Mouse (Mus musculus): ENCODE results near the gene Nedd1. TPM values are rescaled to one million over a fixed set of nuclear protein-coding genes. Genes with fewer than 3 reads are reported as not detected.
A peak's percentile ranks its signal among the peaks of the same experiment; 100 is the strongest.

Gene Nedd1
- polyA plus RNA-seq (2012; rRNA removed) = 3.0 and 4.0 TPM in 2 replicates

DNA sequence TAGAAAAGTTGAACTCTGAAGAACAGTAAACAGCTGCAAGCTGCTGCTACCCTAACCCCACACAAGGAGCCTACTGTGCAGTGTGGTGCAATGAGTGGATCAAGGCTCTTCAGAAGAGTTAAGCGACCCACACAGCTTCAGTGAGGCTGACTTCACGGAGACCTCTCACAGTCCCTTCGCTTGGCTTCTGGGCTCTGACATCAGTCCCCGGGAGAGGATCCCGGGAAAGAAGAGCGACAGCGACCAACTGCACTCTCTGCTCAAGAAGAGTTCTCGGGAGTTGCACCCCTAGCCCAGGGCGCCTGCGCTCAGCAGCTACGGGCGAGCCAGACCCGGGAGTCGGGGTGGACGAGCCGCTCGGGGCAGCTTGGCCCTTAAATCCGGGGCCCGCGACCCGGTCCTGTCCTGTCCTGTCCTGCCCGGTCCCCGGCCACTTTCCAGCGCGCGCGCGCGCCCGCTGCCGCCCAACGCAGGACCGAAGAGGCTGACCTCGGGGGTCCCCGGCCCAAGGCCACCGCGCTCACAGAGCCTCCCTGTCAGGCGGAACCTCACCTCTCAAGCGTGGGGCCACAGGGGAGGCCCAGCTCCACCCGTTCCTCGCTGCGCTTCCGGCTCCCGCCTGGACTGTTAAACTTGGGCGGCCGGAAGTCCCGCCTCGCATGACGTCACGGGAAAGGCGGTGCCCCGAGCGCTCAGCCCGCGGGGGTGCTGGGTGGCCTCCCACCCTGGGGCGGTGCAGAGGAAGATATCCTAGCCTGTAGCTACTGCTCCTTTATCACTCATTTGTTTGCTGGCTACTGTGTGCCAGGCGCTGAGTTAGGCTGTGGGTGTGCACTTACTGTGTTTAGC is at the start of gene Nedd1:
Gene Nedd1 (minus strand): TSS at position 650 of the 849 bp plus-strand sequence.
- WGBS = 1% methylated on average over 57 of the region's 57 CpGs
- DNase-seq (ENCODE audit: low read depth, low spot score) = peak; percentile 92

DNA sequence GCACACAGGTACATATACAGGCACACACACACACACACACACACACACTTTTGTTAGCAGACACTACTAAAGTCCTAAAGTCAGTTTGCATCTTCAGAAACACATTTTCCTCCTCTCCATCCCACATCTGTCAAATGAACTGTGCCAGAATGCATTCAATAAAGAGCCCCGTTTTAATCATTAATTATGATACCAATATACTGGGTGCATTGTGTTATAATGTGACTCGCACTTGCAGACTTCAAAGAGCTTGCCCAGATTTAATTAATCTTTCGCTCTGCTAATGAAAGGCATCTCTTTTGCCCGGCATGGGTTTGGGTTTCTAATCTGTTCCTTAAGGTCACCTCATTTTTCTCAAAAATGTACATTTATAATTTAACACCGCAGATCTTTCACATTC is 32.1 kb upstream of the Nedd1 start:
- no peak for DNase-seq (ENCODE audit: low read depth, low spot score)
- 94% methylated on average over 5 of the region's 5 CpGs for WGBS

DNA sequence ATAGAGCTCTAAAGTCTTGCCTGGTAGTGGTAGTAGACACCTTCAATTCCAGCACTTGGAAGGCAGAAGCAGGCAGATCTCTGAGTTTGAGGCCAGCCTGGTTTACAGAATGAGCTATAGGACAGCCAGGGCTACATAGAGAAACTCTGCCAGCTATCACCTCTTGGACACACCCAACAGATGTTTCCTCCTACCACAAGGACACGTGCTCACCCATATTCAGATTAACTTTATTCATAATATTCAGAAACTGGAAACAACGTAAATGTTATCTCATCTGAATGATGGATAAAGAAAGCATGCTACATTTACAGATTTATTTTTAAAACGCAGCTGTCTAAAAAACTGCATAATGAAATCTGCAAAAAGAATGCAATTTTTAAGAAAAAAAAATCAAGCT is 8.1 kb upstream of the Nedd1 start:
- no peak for DNase-seq (ENCODE audit: low read depth, low spot score)
- WGBS = 76% methylated on average over 3 of the region's 3 CpGs

DNA sequence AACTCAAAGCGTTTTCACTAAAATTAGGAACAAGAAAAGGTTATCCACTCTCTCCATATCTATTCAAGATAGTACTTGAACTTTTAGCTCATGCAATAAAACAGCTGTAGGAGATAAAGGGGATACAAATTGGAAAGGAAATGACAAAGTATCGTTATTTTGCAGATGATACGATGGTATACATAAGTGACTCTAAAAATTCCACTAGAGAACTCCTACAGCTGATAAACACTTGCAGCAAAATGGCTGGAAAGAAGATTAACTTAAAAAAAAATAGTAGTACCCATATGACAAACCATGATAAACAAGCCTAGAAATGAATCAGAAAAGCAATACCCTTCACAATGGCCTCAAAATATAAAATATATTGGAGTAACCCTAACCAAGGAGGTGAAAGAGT is 6.5 kb upstream of the Nedd1 start:
- no peak for DNase-seq (ENCODE audit: low read depth, low spot score)
- 66% methylated on average over 3 of the region's 3 CpGs for WGBS

DNA sequence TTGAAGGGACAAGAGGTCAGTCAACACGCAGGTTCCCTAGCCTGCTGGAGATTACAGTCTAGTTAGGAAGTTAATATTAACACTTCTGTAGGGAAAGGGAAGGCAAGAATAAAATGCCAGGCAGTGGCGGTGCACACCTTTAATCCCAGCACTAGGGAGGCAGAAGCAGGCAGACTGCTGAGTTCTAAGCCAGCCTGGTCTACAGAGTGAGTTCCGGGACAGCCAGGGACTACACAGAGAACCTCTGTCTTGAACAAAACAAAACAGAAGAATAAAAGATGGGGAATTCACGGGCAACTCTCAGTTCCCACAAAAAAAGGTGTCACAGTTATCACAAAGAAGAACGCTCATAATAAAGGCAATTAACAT is 384 bp upstream of the Nedd1 start:
- 14% methylated on average over 5 of the region's 5 CpGs for WGBS

DNA sequence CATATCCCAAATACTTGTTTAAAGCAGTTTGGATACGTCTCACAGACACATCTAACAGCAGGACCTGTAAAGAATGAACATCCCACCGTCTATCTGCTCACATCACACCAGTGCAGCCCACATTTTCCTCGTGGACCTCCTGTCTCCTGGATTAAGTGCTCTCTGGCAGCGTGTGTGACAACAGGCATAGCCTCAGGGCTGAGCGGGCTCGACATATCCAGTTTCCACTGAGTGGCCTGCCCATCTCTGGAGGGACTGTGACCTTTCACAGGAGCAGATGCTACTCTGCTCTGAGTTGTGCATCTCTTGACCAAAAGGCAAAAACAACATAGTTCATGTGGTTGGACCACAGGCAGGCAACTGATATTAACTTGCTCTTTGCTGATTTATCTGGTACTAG is 23.2 kb downstream of the Nedd1 start:
- DNase-seq (ENCODE audit: low read depth, low spot score) = no peak
- WGBS = 87% methylated on average over 6 of the region's 6 CpGs

More for the DNA sequence above, 384 bp upstream of the Nedd1 start:
- no peak for DNase-seq (ENCODE audit: low read depth, low spot score)

DNA sequence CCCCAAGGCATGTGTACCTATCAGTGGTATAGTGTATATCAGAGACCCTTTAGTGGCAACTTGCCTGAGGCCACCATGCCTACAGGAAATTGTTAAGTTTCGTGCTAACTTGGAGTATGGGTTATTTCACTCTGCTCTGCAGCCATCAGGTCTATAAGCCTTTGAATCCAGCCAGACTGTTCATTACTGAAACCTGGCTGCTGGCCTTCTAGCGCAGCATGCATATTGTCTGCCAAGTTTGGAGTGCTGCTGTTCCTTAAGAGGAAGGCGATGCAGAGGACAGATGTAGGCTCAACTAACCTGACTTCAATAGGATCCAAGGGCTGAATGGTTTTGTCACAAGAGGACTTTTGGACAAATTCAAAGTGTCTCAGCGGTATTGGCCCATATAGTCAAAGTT is 47.2 kb downstream of the Nedd1 start:
- 81% methylated on average over 4 of the region's 4 CpGs for WGBS
- no peak for DNase-seq (ENCODE audit: low read depth, low spot score)

DNA sequence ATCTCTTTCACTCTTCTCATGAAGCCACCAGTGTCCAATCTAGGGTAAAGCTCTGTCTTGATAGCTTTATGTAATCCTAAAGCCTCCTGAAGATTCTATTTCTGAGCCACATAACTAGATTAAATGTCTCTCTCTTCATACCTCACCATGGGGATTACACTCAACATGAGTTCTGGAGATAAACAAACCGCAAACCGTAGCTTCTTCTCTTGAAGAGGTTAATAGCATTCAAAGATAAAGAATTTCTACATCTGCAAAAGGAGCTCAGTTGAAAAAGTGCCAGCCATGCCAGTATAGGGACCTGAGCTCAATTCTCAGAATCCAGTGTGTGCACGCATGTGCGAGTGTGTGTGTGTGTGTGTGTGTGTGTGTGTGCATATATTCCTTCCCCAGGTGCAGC is 50.3 kb downstream of the Nedd1 start:
- DNase-seq (ENCODE audit: low read depth, low spot score) = no peak
- WGBS = 90% methylated on average over 4 of the region's 4 CpGs

DNA sequence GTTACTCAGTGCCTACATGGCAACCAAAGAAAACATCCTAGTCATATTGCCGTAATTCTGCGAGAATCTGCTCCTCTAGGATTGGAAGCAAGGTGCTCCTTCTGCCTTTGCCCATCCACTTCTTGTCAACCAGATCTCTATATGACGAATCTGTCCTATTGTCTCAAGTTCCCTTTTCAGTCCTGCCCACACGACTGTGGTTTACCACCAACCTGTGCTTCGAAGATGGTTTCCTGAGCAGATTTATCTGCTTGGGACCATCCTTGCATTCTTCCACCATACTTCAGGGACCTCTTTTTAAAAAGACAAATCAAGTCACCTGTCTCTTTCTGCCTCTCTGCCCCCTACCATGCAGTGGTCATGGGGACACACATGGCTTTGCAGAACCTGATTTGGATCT is 56.9 kb downstream of the Nedd1 start:
- 84% methylated on average over 5 of the region's 5 CpGs for WGBS
- DNase-seq (ENCODE audit: low read depth, low spot score) = no peak

DNA sequence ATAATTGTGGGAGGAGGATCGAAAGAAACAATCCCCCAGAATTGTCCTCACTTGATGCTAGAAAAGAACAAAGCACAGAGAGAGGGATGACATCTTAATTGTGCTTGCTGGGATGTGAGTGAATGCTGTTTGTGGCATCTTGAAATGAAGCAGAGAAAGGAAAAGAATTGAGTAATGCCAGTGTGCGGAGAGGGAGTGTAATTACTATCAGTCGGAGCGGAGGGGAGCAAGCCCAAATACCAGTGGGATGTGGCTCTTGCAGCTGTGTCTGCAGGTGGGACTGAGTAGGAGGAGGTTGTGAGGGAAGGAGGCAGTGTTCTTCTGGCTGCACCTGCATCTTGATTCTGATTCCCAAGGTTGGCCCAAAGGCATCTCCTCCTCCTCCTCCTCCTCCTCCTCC is 69.0 kb downstream of the Nedd1 start:
- WGBS = 70% methylated on average over 4 of the region's 4 CpGs
- DNase-seq (ENCODE audit: low read depth, low spot score) = no peak

DNA sequence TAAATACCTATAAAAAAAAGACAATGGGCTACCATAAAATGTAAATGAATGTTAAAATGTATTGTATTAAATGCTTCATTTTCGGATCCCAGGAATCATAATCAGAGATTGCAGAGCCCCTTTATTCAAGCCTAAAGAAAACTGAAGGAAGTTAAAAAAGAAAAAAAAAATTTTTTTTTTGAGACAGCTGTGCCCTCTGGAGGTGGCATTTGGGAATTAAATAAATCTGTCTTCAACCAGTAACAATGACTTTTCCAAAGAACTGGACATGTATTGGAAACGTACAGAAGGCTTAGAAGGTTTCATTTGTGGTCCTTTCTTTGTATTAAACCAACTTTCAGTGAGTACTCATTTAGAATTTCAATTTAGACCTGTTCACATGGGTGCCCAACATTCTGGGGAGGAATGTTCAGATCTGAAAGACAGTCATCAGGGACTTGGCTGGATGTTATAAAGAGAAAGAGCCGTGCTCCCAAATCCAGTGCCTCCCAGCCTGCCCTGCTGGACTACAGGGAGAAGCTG is 69.8 kb downstream of the Nedd1 start:
- no peak for DNase-seq (ENCODE audit: low read depth, low spot score)
- WGBS = 35% methylated on average over 3 of the region's 3 CpGs

DNA sequence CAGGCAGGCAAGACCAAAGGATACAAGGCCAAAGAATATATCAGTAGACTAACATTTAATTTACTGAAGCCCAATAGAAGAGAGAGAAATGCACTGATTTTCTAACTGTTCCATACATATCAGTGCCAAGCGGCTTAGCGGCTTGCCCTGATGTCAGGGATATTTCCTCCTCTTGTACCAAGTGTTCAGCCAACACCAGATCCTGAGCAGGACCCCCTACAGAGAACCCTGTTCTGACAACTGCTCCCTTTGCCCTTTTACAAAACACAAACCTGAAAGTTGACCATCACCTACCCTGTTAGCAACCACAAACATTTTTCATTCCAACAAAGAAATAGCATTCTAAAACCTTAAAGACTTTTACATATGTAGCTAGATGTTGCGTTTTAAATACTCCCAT is 71.0 kb downstream of the Nedd1 start:
- DNase-seq (ENCODE audit: low read depth, low spot score) = no peak
- WGBS = 91% methylated on average over 3 of the region's 3 CpGs

DNA sequence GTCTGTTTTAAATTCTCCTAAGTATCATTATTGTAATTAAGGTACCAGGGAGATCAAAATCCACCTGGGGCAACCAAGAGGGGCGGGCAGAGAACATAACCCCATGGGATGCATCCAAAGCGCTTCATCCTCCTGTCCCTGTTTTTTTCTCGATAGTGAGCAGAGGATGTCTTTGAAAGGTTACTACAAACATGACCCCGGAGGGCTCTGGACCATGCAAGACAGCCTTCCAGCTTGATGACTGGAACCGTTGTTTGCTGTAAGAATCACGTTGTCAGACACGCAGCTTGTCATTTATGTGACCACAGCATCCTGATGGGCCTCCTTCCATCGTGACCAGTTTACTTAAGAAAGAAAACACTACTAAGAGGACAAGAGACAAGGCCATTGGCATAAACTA is 73.1 kb downstream of the Nedd1 start:
- WGBS = 53% methylated on average over 8 of the region's 8 CpGs
- no peak for DNase-seq (ENCODE audit: low read depth, low spot score)

DNA sequence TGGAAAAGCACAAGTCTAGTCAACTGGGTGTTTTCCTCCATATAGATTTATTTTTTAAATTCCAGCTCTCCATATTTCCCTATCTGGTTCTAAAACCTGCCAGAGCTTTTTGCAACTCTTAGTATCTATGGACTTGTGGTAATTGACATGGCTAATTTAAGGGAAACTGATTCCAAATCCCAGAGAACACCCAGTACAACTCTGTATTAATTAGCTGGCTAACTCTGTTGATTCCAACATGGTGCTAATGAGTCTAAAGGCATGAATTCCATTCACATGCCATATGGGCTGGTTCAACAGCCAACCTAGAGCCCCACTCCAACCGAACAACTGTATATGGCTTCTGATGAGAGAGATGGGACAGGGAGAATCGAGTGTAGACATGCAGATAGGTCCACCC is 74.5 kb downstream of the Nedd1 start:
- 71% methylated on average over 2 of the region's 2 CpGs for WGBS
- no peak for DNase-seq (ENCODE audit: low read depth, low spot score)

DNA sequence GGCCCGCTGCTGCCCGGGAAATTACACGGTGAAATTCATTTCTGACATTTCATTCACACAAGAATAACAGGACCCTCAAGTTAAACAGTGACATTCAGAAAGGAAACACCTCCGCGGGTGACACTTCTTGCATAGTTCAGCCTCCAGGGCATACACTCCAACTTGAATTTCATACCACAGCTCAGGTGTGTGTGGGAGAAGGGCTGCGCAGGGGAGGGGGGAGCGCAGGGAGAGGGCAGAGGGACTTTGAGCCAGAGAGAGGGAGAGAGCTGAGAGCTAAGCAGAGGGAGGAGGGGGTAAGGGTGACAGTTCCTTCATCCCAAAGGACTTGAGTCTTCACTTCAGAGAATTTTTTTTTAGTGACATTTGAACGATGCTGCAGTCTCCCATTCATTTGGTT is 78.2 kb downstream of the Nedd1 start:
- WGBS = 68% methylated on average over 8 of the region's 8 CpGs
- DNase-seq (ENCODE audit: low read depth, low spot score) = no peak

DNA sequence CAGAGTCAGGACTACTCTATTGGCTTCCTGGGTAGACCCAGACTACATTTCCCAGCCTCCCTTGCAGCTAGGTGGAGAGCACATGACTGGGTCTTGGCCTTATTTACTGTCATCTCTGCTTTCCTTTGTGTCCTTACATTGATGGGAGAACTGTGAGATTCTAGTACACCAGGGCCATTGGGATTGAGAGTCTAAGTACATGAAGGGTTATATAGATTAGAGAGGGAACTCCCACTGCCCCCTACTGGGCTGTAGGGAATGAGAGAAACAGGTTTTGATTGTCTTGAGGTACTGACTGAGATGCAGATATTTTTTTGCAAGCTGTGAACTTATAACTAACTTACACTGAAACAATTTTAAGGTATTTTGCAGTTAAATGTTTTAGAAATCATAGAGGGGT is 81.2 kb downstream of the Nedd1 start:
- DNase-seq (ENCODE audit: low read depth, low spot score) = no peak

Data from large intestine, adult 2 months (tissue).